Mouse (Mus musculus) cerebellum, adult 11-12 months (tissue): ENCODE data around the gene Fas.

Source experiments
- DNase-seq: peaks from one replicate; pipeline ENCODE4 v3.0.0; 2022

The Fas gene

DNA sequence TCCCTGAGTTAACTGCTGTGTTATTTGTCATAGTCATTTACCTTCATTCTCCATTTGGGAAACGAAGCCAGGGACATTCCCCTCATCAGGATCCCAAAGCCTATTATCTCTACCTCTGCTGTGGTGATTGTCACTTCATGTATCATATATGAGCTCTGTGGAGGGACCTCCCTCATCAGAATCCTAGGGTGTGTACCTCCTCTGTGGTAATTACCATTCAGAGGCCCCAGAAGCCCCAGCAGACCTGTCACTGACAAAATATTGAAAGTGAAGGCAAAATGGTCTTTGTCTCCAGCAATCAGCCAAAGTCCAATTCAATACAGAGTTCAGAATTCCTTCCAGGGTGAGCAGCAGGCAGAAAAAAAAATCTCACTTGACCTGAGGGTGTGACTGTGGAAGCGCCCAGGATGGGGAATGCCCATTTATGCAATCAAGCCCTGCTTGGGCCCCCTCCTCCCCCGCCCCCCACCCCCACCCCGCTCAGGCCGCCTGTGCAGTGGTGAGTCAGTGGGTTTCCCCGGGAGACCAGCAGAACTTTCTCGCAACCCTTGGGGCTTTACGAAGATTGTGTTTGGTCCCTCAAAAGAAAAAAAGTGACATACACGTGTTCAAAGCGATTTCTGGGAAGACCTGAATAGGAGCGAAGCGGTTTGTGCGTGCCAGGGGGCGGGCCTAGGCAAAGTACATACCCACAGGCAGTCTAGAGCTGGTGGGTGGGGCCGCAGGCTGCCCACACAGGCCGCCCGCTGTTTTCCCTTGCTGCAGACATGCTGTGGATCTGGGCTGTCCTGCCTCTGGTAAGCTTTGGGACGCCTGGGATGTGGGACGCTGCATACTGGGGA is at the start of gene Fas:
TSS of gene Fas (plus strand) at position 719 of the 842 bp plus-strand sequence.
- DNase-seq = no peak

DNA sequence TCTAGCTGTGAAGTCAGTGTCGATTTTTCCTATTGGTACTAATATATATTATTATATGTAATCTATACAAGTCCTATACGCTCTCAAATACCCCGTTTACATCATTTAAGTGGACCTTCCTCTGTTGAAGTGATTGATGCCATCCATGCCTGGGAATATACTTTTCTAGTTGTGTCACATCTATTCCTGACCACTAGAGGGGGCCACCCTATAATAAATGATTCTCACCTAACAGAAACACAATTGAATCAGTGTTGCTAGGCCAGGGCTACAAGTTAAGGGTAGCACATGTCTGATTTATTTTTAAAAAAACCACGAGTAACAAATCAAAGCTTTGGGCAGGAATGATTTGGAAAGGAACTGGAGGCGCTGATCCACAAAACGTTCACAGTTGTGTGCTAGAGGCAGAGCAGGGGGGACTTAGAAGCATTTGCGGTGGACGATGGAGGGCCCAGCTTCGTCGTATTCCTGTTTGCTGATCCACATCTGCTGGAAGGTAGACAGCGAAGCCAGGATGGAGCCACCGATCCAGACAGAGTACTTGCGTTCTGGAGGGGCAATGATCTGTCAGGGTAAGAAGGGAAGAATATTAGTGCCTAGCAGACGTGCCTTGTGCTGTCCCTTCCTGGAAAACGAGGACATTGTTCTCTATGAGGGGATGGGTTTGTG is 49.1 kb upstream of the Fas start:
- no peak for DNase-seq

DNA sequence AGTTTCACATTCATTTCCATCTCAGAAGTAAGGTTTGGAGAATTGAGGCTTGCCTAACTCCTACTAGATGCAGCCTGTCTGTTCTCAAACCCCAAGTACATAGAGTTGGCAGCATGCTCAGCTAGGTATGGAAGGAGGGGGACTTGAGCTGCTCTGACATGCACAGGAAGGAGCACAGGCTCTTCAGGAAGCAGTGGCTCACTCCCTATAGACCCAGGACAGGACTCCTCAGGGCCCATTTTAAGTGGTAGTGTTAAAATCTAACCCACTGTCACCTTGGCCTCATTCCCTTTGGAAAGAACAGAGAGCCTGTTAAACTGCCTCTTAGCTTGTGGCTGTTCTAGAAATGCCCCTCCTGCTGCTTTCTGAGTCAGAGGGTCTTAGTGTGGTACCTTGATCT is 47.5 kb upstream of the Fas start:
- DNase-seq = no peak

DNA sequence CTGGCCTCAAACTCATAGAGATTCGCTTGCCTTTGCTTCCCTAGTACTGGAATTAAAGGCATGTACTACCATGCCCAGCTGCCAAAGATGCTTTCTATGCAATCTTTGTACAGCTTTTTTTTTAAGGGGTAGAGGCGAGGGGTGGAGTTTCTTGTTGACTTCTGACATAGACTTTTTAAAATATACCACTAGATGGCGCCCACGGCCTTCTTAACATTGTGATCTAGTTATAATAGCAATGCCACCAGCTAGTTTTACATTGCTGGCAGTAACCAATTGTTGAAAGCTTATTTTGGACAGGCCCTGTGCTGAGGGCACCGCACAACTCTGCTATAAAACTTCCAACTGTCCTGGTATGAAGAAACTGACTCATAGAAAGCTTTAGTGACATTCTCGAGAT is 46.4 kb upstream of the Fas start:
- DNase-seq = no peak

DNA sequence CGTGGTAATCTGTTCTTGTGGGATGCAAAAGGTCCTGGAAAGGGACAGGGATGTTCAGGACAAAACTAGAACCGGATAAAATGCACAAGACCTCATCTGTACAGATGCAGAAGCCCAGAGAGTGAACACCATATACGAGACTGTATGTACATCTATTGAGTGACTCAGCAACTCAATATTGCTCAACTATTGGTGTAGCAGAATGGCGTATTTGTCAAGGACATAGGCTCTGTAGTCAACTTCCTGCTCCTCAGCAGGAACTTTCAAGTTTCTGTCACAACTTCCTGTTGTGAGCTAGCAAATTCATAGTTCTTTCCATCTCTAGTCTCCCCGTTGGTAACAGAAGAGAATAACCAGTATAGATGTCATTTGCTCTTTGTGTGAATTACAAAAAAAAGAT is 41.9 kb upstream of the Fas start:
- no peak for DNase-seq

DNA sequence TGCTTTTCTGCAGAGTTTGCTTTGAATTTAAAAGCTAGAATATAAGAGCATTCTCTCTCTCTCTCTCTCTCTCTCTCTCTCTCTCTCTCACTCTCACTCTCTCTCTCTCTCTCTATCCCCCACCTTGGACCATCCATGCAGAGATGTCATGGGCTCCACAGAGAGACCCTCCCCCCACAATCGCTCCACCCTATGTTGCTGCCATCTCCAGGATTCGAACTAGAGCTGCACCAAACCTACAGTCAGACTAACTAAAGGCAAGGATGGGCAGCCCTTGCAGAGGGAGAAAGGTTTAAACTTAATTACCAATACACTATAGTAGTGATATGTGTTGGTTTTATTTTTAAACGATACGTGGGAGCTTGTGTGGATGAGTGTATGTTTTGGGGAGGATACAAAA is 39.8 kb upstream of the Fas start:
- DNase-seq = no peak

DNA sequence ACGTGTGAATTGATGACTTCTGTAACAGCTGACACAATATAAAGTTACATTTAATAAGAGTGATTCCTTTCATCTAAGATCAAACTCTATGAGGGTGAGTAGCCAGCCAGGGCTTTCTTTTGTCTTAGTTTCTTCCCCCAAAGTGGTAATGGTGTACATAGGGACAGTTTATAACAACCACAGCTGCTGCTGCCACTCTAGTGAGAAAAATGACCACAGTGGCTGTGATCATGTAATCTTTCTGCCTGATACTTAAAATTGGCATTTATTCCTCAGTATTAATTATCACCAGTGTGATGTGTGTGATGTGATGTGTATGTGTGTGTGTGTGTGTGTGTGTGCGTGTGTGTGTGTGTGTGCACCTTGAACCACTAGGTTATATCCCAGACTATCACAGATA is 38.6 kb upstream of the Fas start:
- DNase-seq = no peak

DNA sequence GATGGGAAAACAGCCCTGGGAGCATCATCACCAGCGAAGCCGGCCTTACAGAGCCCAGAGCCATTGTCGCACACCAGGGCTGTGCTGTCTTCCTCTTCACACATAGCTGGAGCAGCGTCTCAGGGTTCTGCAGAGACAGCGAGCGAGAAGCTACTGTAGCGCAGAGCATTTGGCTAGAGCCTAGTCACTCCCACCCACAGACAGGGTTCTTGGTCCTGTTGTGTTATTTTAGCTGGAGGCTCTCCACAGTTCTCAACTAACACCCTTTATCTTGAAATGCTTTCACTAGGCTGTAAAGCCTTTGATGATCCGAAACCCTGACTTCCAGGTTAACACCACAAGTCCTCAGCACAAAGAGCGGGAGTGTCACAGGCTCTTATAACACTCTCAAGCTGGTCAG is 38.0 kb upstream of the Fas start:
- DNase-seq = no peak

DNA sequence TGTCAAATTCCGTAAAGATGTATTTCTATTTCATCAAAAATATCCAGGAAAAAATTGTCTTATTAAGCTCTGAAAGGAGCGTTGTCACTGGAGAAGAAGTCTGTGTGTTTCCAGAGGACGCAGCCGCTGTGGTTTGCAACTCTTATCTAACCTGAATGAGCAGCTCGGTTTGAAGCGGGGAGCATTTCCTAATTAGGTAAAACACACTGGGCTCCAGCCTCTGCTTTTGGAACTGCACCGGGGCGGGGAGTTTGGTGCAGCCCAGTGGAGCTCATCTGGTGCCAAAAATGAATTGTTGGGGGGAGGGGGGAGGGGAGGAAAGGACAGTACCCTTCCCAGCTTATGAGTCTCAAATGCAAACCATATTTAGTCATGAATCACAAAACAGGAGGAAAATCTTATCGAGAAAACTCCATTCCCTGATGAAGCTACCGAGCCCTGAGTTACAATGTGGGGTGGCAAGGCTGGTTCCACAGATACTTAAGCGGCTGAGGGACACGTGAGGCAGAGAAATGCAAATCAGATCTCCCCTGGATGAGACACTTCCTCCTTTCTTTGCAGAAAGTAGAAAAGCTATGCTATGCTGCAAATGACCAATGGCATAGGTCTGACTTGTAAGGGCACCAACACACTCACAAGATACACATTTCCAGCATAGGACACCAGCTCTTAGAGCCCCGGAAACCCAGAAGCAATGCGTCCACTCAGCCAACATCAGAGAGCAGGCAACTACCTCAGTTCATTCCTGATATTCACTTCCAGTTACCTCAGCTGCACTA is 36.2 kb upstream of the Fas start:
- DNase-seq = no peak

DNA sequence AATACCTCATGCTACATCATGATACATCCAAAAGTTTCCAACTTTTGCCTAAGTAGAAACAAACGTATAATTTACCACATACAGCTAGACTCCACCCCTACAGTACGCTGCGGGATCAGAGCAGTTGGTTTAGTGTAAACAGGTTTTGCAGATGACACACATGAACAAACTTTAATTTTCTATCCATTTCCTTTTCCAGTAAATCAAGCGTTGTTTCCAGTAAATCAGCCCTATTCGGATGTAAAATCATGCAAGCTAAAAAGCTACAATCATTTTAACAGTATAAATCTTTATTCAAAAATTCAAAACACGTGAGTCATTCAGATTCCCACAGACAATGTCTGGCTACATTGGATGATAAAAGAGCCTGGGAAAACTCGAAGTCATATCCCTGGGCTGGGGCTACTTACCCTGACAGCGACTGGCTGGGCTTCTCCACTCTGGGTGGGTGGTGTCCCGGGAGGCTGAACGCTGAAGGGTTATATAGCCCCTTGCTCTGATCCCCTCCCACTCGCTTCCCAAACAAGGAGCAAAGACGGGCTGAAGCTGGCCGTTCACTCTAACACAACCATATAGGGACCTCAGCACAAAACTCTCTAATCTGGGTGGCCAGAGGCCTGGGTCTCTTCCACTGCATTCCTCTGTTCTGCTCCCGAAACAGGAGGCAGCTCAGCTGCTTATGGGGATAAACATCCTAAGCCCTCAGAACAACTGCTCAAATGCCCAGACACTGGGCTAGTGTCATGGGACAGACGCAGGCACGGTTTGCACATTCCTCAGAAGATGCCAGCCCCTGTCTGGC is 35.4 kb upstream of the Fas start, which contains the start of gene Acta2:
TSS of gene Acta2 (minus strand) at position 711 of the 802 bp plus-strand sequence.
- no peak for DNase-seq

DNA sequence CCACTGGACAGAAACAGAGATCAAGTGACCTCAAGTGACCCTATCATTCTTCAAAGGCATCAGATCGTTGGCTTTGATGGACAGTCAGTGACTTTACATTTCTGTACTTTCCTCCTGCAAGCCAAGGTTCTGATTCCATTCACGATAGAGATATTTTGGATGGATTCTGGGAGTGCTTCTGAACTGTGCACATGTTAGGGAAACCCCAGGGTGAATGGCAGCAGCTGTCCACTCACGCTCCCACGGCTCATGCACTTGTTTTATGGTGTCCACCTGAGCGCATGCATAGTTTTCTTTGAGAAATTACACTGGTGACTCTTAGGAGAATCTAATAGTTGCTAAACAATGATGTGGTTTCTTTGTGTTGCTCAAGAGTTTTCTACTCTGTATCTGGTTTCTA is 34.3 kb upstream of the Fas start:
- no peak for DNase-seq

DNA sequence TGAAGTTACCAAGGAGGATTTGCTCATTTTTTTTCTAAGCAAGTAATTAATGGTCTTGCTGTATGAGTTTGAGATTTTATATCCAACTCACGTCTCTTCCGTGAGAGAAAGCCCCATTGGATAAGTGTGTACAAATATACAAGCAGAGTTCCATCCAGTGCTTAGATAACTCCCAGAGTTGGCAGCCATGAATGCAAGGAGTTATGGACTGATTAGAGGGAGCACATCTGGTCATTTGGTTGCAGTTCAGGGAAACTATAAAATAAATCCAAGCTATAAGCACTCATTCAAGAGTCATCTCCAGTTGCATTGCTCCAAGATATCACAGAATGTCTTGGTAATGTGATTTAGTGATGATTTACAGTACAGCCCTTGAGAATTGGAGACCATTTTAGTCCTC is 33.5 kb upstream of the Fas start:
- no peak for DNase-seq

DNA sequence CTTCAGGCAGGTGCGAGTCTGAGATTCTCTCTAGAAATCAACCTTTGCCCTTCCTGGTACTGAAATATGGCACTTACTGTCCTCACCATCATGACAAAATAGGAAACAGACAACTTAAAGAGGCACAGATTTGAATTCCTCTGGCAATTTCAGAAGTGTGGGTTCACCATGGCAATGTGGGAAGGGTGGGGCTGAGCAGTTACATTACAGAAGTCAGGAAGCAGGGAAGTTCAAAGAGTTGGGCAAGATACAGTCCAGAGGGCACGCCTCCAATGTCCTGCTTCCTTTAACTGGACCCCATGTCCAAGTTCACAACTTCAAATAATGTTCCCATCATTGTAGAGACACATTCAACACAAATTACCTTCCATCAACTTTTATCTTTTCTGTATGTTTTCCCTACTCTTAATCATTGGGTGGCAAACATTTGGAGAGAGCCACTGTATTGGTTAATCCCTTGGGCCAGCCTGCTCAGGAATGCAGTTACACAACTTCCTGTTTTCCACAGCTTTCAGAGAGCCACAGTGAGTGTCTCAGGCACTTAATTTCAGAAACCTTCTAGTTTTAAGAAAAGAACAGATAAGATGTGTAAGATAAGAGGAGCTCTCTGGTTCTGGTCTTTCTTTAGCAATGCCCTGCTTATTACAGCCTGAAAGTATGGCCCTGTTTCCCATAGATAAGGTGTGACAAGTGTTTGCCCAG is 28.0 kb upstream of the Fas start:
- DNase-seq = no peak

DNA sequence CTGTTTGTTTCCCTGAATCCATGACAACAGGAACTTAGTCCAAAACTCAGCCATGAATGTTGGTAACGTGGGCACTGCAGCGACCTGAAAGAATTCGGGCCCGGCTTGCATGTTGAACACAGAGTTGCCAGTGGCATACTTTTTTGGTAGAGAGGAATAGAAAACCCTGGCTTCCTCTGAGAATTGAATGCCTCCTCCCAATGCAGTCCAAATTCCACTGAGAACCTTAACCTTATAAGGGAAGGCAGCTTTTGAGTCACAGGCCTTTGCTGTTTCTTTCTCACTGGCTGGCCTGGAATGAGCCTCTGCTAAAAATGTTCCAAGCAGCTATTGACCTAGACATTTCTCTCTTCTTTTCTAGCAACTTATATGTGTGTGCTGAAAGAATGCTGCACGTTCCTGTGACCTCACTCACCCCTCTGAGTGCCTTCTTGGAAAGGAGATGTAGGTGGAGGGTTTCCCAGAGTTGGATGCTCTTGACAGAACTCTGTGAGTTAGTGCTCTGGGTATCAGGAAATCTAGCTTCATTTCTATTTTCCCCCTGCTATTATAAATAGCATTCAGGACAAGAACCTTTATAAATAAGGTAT is 24.8 kb upstream of the Fas start:
- no peak for DNase-seq

DNA sequence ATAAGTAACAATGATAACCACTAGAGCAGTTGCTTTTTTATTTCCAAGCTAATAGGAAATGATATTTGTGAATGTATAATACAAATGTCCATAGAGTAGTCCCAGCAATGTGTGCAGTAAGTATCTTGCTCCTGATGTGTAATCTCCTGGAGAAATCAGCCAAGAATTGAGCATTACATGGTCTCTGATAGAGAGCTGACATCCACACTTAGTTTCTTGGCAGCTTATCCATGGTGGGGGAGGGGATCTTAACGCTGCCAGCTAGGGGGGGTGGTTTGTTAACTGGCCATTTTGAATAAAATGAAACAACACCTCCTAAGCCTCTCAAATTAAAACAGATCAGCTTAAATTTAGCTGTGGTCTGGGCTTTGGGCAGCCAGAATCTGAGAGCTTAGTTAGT is 21.5 kb upstream of the Fas start:
- no peak for DNase-seq

DNA sequence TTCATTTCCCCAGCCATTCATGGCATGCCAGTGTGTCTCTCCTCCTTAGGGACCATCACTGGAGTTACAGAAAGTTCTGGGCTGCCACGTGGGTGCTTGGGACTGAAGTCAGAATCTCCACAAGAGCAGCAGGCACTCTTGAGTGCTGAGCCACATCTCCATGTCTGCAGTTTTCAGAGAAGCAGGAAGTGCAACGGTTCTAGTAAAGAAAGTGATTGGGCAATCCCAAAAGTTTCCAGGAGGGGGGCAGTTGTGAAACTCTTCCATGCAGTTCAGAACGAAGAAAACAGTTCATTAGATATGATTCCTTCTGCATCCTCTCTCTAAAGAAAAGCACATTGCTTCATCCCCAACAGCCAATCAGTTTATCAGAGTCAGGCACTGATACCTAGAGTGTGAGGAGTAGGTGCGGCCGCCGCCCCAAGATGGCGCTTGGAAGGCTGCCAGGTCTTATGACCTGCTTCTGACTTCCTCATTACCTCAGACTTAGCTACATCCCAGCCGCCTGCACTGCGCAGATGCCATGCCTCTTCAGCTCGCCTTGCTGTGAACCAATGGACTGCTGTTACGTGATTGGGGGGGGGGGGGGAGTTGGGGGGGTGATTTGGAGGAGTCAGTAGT is 20.2 kb upstream of the Fas start:
- no peak for DNase-seq

DNA sequence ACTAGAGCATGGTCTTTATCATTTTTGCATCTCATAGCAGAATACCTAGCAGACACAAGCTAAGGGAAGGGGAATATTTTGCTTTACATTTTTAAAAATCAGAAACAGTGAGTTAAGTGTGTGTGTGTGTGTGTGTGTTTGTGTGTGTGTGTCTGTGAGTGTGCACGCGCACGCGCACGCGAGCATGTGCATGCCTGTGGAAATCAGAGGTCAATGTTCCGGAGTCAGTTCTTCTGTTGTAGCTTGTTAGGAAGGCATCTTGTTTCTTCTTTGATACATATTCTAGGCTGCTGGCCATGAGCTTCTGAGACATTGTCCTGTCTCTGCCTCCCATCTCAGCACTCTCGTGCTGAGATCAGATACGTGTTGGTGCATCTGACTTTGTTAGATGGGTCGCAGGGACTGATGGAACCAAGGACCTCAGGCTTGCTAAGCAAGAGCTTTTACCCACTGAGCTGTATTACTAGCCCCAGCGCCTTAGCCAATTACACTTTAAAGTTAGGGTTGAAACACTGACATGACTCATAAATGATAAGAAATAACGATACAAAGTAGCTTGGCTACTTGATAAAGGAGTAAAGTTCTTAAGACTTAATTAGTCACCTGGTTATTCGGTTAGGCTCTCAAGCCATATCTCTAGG is 19.5 kb upstream of the Fas start:
- DNase-seq = no peak

DNA sequence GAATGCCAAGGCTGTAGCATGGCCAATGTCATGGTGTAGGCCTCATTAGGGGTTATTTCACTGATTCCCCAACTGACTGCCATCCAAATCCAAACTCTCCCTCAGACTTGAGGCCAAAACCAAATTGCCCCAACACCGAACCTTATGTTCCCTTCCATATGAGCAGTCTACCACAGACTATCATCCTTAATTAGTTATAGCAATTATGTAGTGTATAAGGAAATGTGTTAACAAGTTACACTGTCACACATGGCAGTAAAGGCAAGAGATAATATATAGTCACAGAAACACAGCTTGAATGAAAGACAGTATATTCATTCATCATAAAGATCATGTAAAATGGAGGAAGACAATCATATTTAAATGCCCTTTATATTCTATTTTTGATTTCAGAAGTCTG is 17.4 kb upstream of the Fas start:
- DNase-seq = no peak

DNA sequence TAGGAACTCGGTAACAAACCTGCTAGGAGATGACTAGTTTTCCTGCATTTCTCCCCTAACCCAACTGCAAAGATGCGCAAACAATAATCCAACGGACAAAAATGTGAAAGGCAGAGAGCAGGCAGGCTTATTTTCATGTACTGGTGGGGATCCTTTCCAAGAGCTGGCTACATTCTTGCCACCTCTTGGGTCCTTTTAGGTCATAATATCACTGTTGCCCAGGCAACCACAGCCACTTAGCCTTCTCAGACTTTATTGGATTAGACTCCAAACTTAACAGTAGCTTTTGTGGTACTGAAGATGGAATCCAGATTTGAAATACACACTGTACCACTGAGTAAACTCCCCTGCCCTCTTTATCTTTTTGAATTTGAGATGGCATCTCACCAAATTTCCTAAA is 12.4 kb upstream of the Fas start:
- no peak for DNase-seq

DNA sequence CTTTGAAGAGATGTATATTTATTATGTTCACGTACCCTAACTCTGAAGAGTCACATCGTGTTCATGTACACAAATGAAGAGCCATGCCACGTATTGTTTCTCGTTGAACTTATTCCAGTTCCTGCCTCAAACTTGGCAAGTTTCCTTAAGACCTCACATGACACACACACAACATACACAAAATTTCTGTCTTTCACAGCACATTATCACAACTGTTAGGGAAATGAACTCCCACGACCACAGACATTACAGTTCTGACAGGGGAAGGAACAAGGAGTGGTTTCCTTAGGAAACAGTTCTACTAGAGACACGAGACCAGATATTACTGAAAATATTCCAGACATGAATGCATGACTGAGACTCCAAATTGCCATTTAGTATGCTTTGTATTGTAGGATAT is 6.9 kb upstream of the Fas start:
- no peak for DNase-seq

DNA sequence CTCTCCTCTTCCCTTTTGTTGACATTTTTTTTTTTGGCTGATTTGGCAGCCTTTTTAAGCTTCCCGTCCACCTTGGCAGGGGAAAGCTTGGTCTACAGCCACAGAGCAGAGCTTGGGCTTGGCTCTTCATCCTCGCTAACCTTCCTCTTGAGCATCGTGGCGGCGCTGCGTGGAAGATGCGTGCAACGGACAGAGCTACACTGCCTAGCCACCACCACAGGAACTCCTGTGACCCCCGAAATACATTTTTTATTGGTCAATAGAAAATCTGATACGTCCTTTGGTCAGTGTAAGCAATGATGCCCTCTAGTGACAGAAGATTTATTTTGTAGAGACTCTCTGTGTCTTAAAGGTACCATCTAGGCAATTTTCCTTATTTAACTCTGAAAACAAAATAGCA is 6.1 kb upstream of the Fas start:
- no peak for DNase-seq
